Mouse (Mus musculus): ENCODE measurements around the gene Ass1.
"Not testable (repeated sequence)": the region's sequence is repeated elsewhere in the genome, so short reads cannot be mapped to it uniquely, and the experiment has no call there.

The Ass1 gene

DNA sequence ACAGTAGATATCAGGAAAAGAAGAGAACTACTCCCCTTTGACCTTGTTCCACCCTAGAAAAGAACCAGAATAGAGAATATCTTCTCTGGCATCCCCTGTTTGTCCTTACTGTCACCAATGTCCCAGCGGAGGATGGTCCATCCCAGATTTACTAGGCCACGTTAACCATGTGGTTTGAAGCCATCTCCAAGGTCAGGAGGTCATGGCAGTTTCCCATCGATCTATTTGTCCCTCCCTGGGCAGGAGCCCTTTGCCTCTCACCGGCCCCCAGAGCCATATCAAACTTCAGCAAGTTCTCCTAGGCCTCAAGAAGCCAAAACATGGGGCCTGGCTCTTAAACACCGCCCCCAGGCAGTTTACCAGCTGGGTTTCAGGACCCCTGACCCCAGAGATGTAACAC is 60.2 kb downstream of the Ass1 start:
- ATAC-seq (ENCODE audit: low TSS enrichment) = no peak

DNA sequence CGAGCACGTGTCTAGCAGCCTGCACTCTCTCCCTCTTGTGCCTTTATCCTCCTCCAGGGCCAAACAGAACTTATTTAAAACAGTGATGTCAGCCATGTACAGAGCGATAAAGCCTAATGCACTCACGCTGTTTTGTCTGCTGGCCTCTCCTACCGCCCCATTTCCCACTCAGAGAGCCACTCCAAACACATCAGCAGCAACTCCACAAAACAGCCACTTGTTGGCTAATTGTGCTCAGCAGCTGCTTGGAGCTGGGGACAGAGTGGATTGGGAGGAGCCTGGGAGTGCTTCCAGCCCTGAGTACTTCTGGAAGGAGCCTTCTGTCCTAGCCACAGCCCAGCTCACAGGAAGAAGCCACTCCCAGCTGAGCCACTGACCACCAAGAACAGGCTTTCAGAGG is 67.0 kb downstream of the Ass1 start:
- ATAC-seq (ENCODE audit: low TSS enrichment) = no peak

GRCm38 (mm10) chr2:31538745-31539144 is 68.7 kb downstream of the Ass1 start:
- no peak for ATAC-seq (ENCODE audit: low TSS enrichment)

- ATAC-seq (ENCODE audit: low TSS enrichment) = no peak
Measured at GRCm38 (mm10) chr2:31541581-31541980, 71.6 kb downstream of the Ass1 start.

DNA sequence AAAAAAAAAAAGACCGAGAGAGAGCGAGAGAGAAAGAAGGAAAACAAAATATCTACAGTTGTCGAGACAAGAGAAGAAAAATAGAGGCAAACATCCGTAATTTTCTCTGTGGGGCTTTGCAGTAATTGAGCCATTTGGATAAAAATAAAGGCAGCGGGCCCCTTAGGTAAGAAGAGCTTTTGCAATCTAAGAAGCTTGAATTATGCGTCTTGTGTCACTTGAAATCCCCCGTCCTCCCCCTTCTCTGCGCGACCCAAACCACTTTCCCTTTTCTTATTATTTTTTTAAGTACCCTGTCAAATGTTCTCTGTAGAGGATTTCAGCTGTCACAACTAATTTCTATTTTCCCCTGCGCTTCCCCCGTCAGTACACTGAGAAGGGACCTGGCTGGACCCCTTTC is 77.7 kb downstream of the Ass1 start:
- no peak for ATAC-seq (ENCODE audit: low TSS enrichment)

DNA sequence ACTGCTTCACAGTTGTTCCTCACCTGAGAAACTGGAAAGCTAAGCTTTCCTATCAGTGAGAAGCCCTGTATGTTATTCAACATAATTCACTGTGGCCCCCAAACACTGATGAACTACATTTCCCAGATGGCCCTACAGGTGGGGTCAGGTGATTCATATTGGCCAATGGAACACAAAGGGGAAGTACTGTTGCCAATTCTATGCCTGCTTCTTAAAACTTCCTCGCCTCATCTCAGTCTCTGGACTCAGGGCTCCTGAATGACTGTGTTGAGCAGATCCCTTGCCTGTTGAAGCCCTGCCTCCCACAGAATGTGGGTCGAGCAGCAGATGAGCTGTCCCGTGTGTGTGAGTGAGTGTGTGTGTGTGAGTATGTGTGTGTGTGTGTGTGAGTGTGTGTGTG is 80.5 kb downstream of the Ass1 start:
- peak; percentile 34; the same call in 1 of the 2 replicates for ATAC-seq (ENCODE audit: low TSS enrichment)

- ATAC-seq (ENCODE audit: low TSS enrichment) = not testable (repeated sequence)
Measured at GRCm38 (mm10) chr2:31551351-31551750, 81.3 kb downstream of the Ass1 start.

DNA sequence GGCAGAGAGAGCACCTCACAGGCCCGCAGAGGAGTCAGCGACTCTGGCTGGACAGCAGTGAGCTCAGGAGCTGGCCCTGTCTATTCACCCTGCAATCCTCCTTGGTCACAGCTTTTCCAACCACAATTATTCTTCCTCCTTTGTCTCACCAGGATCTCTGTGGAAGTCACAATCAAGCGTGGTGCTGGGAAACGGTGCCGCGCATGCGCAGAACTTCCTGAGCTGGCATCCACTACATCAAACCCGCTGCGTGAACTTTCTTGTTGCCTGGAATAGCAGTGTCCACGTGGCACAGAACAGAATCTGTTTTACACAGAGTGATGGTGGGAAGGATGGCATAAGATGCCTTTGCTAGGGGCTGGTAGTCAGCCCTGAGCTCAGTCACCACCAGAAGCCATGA is 82.0 kb downstream of the Ass1 start:
- no peak for ATAC-seq (ENCODE audit: low TSS enrichment)

DNA sequence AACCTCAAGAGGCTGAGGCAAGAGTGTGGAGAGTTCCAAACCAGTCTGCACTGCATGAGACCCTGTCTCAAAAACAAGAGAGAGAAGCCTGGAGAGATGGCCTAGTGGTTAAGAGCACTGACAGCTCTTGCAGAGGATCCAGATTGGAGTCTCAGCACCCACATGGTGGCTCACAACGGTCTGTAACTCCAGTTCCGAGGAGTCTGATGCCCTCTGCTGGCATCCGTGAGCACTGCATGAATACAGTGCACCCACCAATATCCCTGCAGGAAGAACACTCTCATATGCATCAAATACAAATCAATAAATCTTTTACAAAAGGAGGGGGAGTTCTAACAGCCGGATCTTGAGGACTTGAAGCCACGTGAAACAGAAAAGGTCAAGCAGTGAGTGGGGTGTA is 84.6 kb downstream of the Ass1 start:
- ATAC-seq (ENCODE audit: low TSS enrichment) = no peak

Measured in frontal cortex, adult (tissue).